Mouse (Mus musculus): Measurements from ENCODE around the gene Tubb4b.

Tubb4b gene

GRCm38 (mm10) chr2:25173821-25174220 lies 50.7 kb downstream of the Tubb4b start:
- no peak for DNase-seq (ENCODE audit: inconsistent age in 2 of 2, low spot score in 1 of 2)

GRCm38 (mm10) chr2:25172629-25173028 lies 51.9 kb downstream of the Tubb4b start:
- peak in 1 of 2 experiments; percentile 69 for DNase-seq (ENCODE audit: inconsistent age in 2 of 2, low spot score in 1 of 2)

All from adrenal gland, adult (tissue).